Mouse (Mus musculus) kidney, embryonic 16.5 days (tissue): Measurements from ENCODE around the gene Ank. TPM values are rescaled to one million over a fixed set of nuclear protein-coding genes. Genes with fewer than 3 reads are reported as not detected.
"Not testable (repeated sequence)": the region's sequence is repeated elsewhere in the genome, so short reads cannot be mapped to it uniquely, and the experiment has no call there.

Experiments used
- ATAC-seq: fragments of 200-750 bp; cut with Nextera tagmentation; 2 replicates; pipeline ENCODE4 v1.8.0; 2017; ENCODE audit warnings: moderate TSS enrichment; ENCODE audit not compliant: low FRiP score, low TSS enrichment
- H3K27ac ChIP-seq: fragments of 300-500 bp; sonication (generic); 2 replicates; pipeline ENCODE4 v1.5.1; 2014; ENCODE audit warnings: low read length
- H3K27me3 ChIP-seq: fragments of 300-500 bp; sonication (generic); 2 replicates; pipeline ENCODE4 v1.6.1; 2014; ENCODE audit warnings: low read length, control low read depth, mixed read lengths; ENCODE audit not compliant: insufficient read depth
- H3K36me3 ChIP-seq: fragments of 300-500 bp; sonication (generic); 2 replicates; pipeline ENCODE4 v1.6.1; 2014; ENCODE audit warnings: low read length, control low read depth, mixed read lengths; ENCODE audit not compliant: insufficient read depth
- H3K4me1 ChIP-seq: fragments of 300-500 bp; sonication (generic); 2 replicates; pipeline ENCODE4 v1.6.1; 2014; ENCODE audit warnings: low read length, control low read depth, mixed read lengths; ENCODE audit not compliant: insufficient read depth
- H3K4me2 ChIP-seq: fragments of 300-500 bp; sonication (generic); replicated peaks from 2 replicates; pipeline ENCODE4 v1.6.1; 2014; ENCODE audit warnings: low read depth, low read length
- H3K4me3 ChIP-seq: fragments of 300-500 bp; sonication (generic); 2 replicates; pipeline ENCODE4 v1.5.1; 2014; ENCODE audit warnings: mild to moderate bottlenecking, low read length
- H3K9ac ChIP-seq: fragments of 300-500 bp; sonication (generic); replicated peaks from 2 replicates; pipeline ENCODE4 v1.6.1; 2014; ENCODE audit warnings: low read length
- H3K9me3 ChIP-seq: fragments of 300-500 bp; sonication (generic); 2 replicates; pipeline ENCODE4 v1.6.1; 2016; ENCODE audit warnings: low read length, control low read depth
- WGBS: fragments of 180-500 bp; shearing (Covaris S2); extraction: QIAGEN DNeasy Blood & Tissue Kit; methylation state at CpG from one replicate; pipeline ENCODE4 v1.1.7; 2014; 5-methylcytosine and 5-hydroxymethylcytosine counted together
- polyA plus RNA-seq: library from polyadenylated mRNA; unstranded; fragments of >200 nt; fragmentation: Nextera tagmentation; extraction: Ambion mirVana; gene quantifications from 2 replicates; pipeline ENCODE4 v1.2.1, GENCODE M21; 2015

Gene Ank
- polyA plus RNA-seq, 1 experiment from 2014 or later, result 7.2 TPM

DNA sequence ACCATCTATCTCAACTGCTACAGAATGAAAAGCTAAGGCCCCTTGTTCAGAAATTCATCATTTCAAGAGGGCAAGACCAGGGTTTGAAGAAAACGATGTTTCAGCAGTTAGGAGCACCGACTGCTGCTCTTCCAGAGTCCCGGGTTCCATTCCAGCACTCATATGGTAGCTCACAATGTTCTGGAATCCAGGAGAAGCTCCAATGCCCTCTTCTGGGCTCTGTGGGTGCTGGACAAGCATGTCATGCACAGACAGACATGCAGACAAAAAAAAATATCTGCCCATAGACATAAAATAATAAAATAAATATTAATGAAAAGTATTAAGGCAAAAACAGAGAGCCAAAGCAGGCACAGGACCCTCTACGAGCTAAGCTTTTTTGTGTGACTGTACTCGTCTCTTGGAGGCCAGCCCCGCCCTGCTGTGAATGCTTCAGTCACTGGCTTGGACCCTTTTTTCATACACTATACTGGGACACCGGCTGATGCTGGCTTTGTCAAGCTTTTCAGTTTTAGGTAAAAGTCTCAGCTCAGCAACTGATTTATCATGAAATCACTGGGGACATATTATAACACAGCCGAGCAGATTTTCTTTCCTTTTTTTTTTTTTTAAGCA, 979 bp upstream of the Ank start:
- Histone ChIP-seq H3K27ac (no peak overlapping the region), H3K9me3 (no peaks in the 10 kb centered on the region), H3K4me1 (peaks cover 13% of the 10 kb centered on the region; the same call in 1 of the 2 replicates), H3K27me3 (no peaks in the 10 kb centered on the region), H3K4me3 (peak overlapping the region; percentile 82), H3K4me2 (peak overlapping the region; percentile 91), H3K36me3 (no peaks in the 10 kb centered on the region), H3K9ac (peak overlapping the region; percentile 79; the same call in 1 of the 2 replicates)
- ATAC-seq, result no peak
- 16% methylated on average over 8 of the region's 8 CpGs for WGBS

DNA sequence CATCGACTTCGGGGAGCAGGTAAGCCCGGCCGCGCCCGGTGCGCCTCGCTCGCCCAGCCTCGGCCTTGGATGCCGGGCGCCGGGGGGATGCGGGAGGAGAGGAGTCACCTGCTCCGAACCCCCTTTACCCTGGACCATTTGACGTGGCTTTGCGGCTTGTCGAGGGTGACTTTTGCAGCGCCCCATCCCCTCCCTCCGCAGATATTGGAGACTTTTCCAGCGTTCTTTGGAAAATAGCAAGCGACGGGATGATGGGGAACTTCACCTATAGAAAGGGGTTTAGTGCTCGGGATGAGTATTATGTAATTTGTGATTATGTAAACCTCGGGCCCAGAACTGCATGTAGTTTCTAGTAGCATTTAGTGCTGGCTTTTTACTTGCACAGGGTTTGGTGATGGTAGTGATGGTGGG, 609 bp downstream of the Ank start:
- H3K4me3 ChIP-seq, result peak overlapping the region; percentile 82
- peak overlapping the region; percentile 91 for H3K4me2 ChIP-seq
- ATAC-seq, result no peak
- H3K27ac ChIP-seq, result peak overlapping the region; percentile 75
- H3K9ac ChIP-seq, result peak overlapping the region; percentile 79
- no peaks in the 10 kb centered on the region for H3K27me3 ChIP-seq
- no peaks in the 10 kb centered on the region for H3K36me3 ChIP-seq
- peaks cover 13% of the 10 kb centered on the region; the same call in 1 of the 2 replicates for H3K4me1 ChIP-seq
- no peaks in the 10 kb centered on the region for H3K9me3 ChIP-seq
- WGBS, result under 1% methylated on average over 19 of the region's 25 CpGs

DNA sequence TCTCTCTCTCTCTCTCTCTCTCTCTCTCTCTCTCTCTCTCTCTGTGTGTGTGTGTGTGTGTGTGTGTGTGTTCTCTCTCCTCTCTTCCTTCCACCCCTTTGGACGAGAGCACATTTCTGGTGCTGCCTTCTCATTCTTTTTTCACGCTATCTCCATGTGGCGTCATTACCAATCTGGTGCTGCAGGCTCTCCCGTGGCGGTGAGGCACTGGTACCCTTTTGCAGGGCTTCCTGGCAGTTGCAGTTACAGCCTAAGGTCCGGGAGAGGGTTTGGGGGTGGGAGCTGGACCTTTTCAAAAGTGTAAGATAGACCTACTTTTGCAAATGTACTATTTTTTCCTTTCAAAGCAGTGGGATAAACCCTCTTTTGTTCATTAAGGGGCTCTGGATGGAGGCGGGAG, 1.2 kb downstream of the Ank start:
- WGBS, result 16% methylated on average over 7 of the region's 7 CpGs
- H3K9me3 ChIP-seq, result no peaks in the 10 kb centered on the region
- no peaks in the 10 kb centered on the region for H3K36me3 ChIP-seq
- peak overlapping the region; percentile 82 for H3K4me3 ChIP-seq
- peak overlapping the region; percentile 17 for H3K9ac ChIP-seq
- no peaks in the 10 kb centered on the region for H3K27me3 ChIP-seq
- H3K27ac ChIP-seq, result no peak overlapping the region
- peak overlapping the region; percentile 91 for H3K4me2 ChIP-seq
- H3K4me1 ChIP-seq, result peaks cover 13% of the 10 kb centered on the region; the same call in 1 of the 2 replicates
- ATAC-seq, result no peak

DNA sequence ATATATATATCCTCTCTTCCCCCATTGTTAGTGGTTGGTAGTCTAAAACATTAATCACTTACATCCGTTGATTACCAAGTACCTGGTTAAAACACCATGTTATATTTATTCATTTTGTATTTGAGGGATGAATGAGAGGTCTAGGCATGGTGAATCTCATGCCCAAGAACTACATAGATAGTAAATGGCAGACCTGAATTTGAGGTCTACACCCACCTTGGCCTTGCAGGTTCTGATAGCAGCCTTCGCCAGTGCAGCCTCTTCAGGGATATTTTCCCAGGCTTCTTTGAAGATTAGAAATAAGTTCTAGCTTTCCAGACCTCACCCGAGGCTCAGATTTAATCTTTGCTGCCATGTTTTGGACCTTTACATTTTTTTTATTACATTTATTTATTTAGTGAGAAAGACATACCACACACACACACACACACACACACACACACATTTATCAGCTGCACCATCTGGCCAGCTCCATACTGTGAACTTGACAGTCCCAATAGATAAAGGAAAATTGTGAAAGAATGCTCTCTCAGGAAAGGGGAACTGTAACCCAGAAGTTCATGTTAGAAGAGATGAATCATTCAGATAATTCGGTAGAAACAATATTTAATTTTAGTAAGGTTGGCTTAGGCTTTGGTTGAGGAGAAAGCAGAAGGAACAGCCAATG, 2.5 kb downstream of the Ank start:
- 69% methylated on average over 4 of the region's 4 CpGs for WGBS
- no peak overlapping the region for H3K9ac ChIP-seq

DNA sequence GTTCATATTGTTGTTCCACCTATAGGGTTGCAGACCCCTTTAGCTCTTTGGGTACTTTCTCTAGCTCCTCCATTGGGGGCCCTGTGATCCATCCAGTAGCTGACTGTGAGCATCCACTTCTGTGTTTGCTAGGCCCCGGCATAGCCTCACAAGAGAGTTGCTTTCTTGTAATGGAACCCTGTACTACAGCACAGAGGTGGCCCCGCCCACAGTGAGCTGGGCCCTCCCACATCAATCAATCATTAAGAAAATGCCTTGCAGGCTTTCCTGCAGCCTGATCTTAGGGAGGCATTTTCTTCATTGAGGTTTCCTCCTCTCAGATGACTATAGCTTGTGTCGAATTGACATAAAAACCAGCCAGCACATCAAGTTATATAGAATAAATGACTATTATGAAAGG, 3.9 kb downstream of the Ank start:
- not testable (repeated sequence) for H3K4me2 ChIP-seq, H3K9me3 ChIP-seq, H3K4me3 ChIP-seq, ATAC-seq, H3K27me3 ChIP-seq, H3K36me3 ChIP-seq, H3K9ac ChIP-seq, H3K27ac ChIP-seq
- 57% methylated on average over 3 of the region's 3 CpGs for WGBS
- H3K4me1 ChIP-seq, result peaks cover 12% of the 10 kb centered on the region; the same call in 1 of the 2 replicates

More for the DNA sequence above, 2.5 kb downstream of the Ank start:
- no peaks in the 10 kb centered on the region for H3K9me3 ChIP-seq
- no peak overlapping the region for H3K27ac ChIP-seq
- H3K4me1 ChIP-seq, result peaks cover 13% of the 10 kb centered on the region; the same call in 1 of the 2 replicates
- H3K4me3 ChIP-seq, result no peak overlapping the region
- no peaks in the 10 kb centered on the region for H3K27me3 ChIP-seq
- H3K4me2 ChIP-seq, result no peak overlapping the region
- H3K36me3 ChIP-seq, result no peaks in the 10 kb centered on the region
- no peak for ATAC-seq

DNA sequence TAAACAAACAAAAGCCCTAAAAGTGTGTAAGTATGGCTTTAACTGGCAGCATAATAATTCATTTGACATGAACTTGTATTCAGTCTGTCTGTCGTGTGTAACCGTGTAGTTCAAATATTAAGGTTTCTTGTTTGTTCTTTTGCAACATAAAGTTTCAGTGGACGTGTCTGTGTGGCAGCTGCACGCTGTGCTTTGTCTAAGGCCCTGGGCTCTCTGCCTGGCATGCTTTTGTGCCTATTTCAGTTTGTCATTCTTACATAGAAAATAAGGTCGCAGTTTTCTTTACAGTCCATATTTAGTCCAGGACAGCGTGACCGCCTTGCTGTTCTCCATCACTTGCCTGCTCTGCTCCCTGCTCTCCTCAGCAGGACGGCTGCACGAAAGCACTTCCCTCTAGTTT, 5.8 kb downstream of the Ank start:
- ATAC-seq, result no peak
- Histone ChIP-seq H3K36me3 (no peaks in the 10 kb centered on the region), H3K27ac (no peak overlapping the region), H3K9me3 (no peaks in the 10 kb centered on the region; the same call in 1 of the 2 replicates), H3K4me2 (no peak overlapping the region), H3K27me3 (no peaks in the 10 kb centered on the region), H3K9ac (no peak overlapping the region), H3K4me1 (peaks cover 4% of the 10 kb centered on the region; the same call in 1 of the 2 replicates), H3K4me3 (no peak overlapping the region)
- 84% methylated on average over 9 of the region's 9 CpGs for WGBS

DNA sequence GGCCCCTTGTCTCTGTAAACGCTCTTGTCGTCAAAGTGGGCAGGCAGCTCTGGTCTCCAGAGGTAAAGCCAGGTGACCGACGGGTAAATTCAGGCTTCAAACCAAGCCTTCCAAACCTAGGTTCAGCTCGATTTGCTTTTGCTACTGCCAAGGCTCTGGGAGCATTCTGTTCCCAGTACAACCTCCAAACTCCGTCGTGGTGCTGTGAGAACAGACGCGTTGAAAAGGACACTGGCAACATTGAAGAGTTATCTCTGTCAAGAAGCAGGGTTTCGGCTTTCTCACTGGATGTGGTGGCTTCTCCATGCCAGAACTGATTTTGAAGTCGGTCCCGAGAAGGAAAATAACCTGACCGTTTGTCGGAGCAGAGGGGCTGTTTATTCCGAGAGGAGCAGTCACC, 9.5 kb downstream of the Ank start:
- ATAC-seq, result no peak
- Histone ChIP-seq H3K36me3 (no peaks in the 10 kb centered on the region), H3K27me3 (no peaks in the 10 kb centered on the region), H3K9ac (no peak overlapping the region), H3K4me1 (0 out of 2 replicates have a peak, but pooled peaks cover 8% of the 10 kb centered on the region), H3K4me2 (no peak overlapping the region), H3K27ac (no peak overlapping the region), H3K4me3 (no peak overlapping the region), H3K9me3 (no peaks in the 10 kb centered on the region; the same call in 1 of the 2 replicates)
- WGBS, result 78% methylated on average over 15 of the region's 15 CpGs

DNA sequence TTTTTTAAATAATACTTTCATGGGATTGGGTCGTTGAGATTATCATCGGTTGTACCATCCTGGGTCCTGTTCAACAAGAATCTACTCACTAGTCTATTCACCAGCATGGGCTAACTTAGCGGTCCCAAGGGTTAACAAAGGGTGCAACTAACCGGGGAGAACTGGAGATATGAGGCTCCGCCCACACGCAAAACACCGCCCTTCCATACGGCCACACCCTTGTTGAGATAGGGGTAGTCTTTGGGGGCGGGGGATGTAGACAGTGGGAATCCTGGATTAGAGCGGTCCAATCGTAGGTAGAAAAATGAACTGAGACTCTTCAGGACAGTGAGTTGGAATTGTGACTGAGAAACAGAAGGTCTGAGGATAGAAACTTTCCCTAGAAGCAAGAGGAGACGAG, 10.2 kb downstream of the Ank start:
- H3K4me2 ChIP-seq, result no peak overlapping the region
- 87% methylated on average over 12 of the region's 12 CpGs for WGBS
- H3K9me3 ChIP-seq, result no peaks in the 10 kb centered on the region; the same call in 1 of the 2 replicates
- no peaks in the 10 kb centered on the region for H3K27me3 ChIP-seq
- H3K9ac ChIP-seq, result no peak overlapping the region
- H3K4me3 ChIP-seq, result no peak overlapping the region
- H3K27ac ChIP-seq, result no peak overlapping the region
- no peaks in the 10 kb centered on the region for H3K36me3 ChIP-seq
- no peak for ATAC-seq
- H3K4me1 ChIP-seq, result 0 out of 2 replicates have a peak, but pooled peaks cover 8% of the 10 kb centered on the region

DNA sequence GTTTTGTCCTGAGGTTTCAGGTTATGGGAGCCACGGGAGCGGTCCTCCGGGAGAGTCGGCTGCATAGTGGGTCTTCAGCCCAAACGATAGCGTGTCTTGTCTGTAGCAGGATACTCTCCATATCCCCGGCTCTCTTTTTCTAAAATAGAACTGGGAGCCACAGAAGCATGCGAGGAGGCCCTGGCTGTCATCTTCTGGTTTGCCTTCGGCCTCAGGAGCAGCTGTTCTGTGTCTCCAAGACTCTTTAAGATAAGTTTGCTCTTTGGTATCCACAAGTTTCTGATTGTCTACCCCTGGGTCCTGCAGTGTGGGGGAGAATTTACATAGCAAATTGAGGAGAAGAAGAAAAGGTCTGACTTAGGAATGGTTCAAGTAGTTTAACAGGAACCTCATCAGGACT, 10.7 kb downstream of the Ank start:
- 88% methylated on average over 9 of the region's 9 CpGs for WGBS
- Histone ChIP-seq H3K9me3 (no peaks in the 10 kb centered on the region; the same call in 1 of the 2 replicates), H3K27ac (no peak overlapping the region), H3K4me1 (0 out of 2 replicates have a peak, but pooled peaks cover 8% of the 10 kb centered on the region), H3K36me3 (no peaks in the 10 kb centered on the region), H3K27me3 (no peaks in the 10 kb centered on the region), H3K4me2 (no peak overlapping the region), H3K9ac (no peak overlapping the region), H3K4me3 (no peak overlapping the region)
- no peak; the same call in 1 of the 2 replicates for ATAC-seq

DNA sequence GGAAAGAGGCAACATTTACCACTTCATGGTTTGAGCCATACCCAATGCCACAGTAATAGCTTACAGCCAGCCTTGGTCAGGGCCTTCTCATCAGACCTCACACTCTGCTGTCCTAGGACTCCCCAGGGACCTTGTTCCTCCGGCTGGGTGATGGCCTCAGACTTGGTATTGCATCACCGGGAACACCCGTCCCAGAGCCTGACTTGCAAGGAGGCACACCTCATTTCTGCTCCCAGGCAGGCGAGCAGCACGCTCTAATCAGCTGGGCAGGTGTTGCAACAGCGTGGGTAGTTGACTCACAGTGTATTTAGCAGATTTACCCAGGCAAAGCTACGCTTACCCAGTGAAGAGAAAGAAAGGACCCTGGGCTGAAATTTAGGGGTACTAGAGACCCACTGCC, 11.2 kb downstream of the Ank start:
- H3K27me3 ChIP-seq, result no peaks in the 10 kb centered on the region
- no peak overlapping the region for H3K9ac ChIP-seq
- H3K4me3 ChIP-seq, result no peak overlapping the region
- H3K4me1 ChIP-seq, result 0 out of 2 replicates have a peak, but pooled peaks cover 8% of the 10 kb centered on the region
- H3K36me3 ChIP-seq, result no peaks in the 10 kb centered on the region
- no peak; the same call in 1 of the 2 replicates for ATAC-seq
- no peaks in the 10 kb centered on the region; the same call in 1 of the 2 replicates for H3K9me3 ChIP-seq
- no peak overlapping the region for H3K27ac ChIP-seq
- 84% methylated on average over 7 of the region's 7 CpGs for WGBS
- no peak overlapping the region for H3K4me2 ChIP-seq
